Mouse (Mus musculus) intestine, embryonic 16.5 days (tissue): ENCODE measurements around the gene Cenpn. TPM values are rescaled to one million over a fixed set of nuclear protein-coding genes. Genes with fewer than 3 reads are reported as not detected.

ENCODE experiments used
- ATAC-seq: fragments of 200-750 bp; cut with Nextera tagmentation; 2 replicates; pipeline ENCODE4 v1.8.0; 2017; ENCODE audit warnings: moderate TSS enrichment, moderate library complexity
- H3K27ac ChIP-seq: fragments of 300-500 bp; sonication (generic); 2 replicates; pipeline ENCODE4 v1.5.1; 2014; ENCODE audit warnings: mild to moderate bottlenecking, low read length
- H3K27me3 ChIP-seq: fragments of 300-500 bp; sonication (generic); replicated peaks from 2 replicates; pipeline ENCODE4 v1.6.1; 2014; ENCODE audit warnings: low read length, control low read depth, mixed read lengths; ENCODE audit not compliant: control insufficient read depth, insufficient read depth
- H3K36me3 ChIP-seq: fragments of 300-500 bp; sonication (generic); 2 replicates; pipeline ENCODE4 v1.6.1; 2014; ENCODE audit warnings: low read length, control low read depth; ENCODE audit not compliant: control insufficient read depth, insufficient read depth
- H3K4me1 ChIP-seq: fragments of 300-500 bp; sonication (generic); 2 replicates; pipeline ENCODE4 v1.6.1; 2014; ENCODE audit warnings: low read length, control low read depth, mixed read lengths; ENCODE audit not compliant: control insufficient read depth, insufficient read depth
- H3K4me2 ChIP-seq: fragments of 300-500 bp; sonication (generic); 2 replicates; pipeline ENCODE4 v1.6.1; 2014; ENCODE audit warnings: low read depth, low read length, control low read depth
- H3K4me3 ChIP-seq: fragments of 300-500 bp; sonication (generic); 2 replicates; pipeline ENCODE4 v1.5.1; 2014; ENCODE audit warnings: mild to moderate bottlenecking, low read length
- H3K9ac ChIP-seq: fragments of 300-500 bp; sonication (generic); 2 replicates; pipeline ENCODE4 v1.6.1; 2014; ENCODE audit warnings: low read depth, low read length
- H3K9me3 ChIP-seq: fragments of 300-500 bp; sonication (generic); 2 replicates; pipeline ENCODE4 v1.6.1; 2016; ENCODE audit warnings: low read length, control low read depth; ENCODE audit not compliant: control insufficient read depth
- WGBS: fragments of 180-500 bp; shearing (Covaris S2); extraction: QIAGEN DNeasy Blood & Tissue Kit; methylation state at CpG from one replicate; pipeline ENCODE4 v1.1.7; 2014; 5-methylcytosine and 5-hydroxymethylcytosine counted together
- polyA plus RNA-seq: library from polyadenylated mRNA; unstranded; fragments of >200 nt; fragmentation: Nextera tagmentation; extraction: Ambion mirVana; gene quantifications from 2 replicates; pipeline ENCODE4 v1.2.1, GENCODE M21; 2015

The Cenpn gene
- polyA plus RNA-seq, 1 experiment from 2014 or later: 26.9 TPM

DNA sequence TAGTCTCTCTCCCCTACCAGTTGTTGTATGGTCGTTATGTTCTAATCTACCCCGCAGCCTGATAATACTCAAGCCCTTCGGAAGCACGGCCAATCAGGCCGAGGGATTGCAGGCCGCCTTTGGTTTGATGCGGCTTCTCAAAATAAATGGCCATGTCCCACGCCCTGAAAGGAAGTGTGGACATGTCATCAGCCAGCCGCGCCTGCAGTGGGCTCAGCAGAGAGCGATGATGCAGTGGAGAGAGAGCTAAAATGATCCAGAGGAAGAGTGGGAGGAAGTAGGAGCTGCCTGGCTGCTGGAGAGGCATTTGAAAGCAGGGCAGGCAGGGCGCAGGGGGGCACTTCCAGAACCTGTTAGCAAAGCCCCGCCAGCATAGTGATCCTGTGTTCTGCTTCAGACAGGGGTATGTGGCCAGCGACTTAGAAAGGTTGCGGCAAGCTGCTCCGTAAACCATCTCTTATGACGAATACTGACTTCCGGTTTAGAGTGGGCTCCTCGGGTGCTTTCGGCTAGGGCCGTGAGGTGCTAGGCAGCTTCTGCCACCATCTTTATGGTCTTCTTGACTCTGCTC is 24.8 kb downstream of the Cenpn start:
- Histone ChIP-seq H3K4me1 (peaks cover 14% of the 10 kb centered on the region), H3K4me2 (no peak overlapping the region), H3K27me3 (no peaks in the 10 kb centered on the region), H3K4me3 (no peak overlapping the region), H3K36me3 (no peaks in the 10 kb centered on the region), H3K9me3 (no peaks in the 10 kb centered on the region), H3K9ac (no peak overlapping the region), H3K27ac (no peak overlapping the region)
- ATAC-seq: no peak
- 72% methylated on average over 21 of the region's 21 CpGs for WGBS

DNA sequence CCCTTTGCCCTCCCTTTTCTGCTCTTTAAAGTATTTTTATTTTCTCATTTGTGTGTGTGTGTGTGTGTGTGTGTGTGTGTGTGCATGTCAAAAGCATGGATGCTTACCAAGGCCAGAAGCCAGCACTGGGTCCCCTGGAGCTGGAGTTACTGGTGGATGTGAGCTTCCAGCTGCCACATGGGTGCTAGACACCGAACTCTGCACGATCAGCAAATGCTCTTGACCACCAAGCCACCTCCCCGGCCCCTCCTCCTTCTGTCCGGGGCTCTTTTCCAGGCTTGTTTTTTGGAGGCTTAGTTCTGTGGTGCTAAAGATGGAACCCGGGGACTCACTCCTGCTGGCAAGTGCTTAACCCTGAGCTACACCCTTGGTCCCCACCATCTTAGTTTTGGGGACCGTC is 25.3 kb downstream of the Cenpn start:
- H3K27me3 ChIP-seq: no peaks in the 10 kb centered on the region
- no peaks in the 10 kb centered on the region for H3K9me3 ChIP-seq
- no peaks in the 10 kb centered on the region for H3K36me3 ChIP-seq
- no peak overlapping the region for H3K27ac ChIP-seq
- no peak overlapping the region for H3K4me2 ChIP-seq
- WGBS: 85% methylated on average over 6 of the region's 6 CpGs
- ATAC-seq: no peak
- peaks cover 16% of the 10 kb centered on the region for H3K4me1 ChIP-seq
- no peak overlapping the region for H3K4me3 ChIP-seq
- no peak overlapping the region for H3K9ac ChIP-seq

- no peaks in the 10 kb centered on the region for H3K27me3 ChIP-seq
- no peak overlapping the region for H3K27ac ChIP-seq
- no peaks in the 10 kb centered on the region for H3K36me3 ChIP-seq
- H3K9ac ChIP-seq: no peak overlapping the region
- H3K4me1 ChIP-seq: peaks cover 16% of the 10 kb centered on the region
- 73% methylated on average over 7 of the region's 7 CpGs for WGBS
- H3K4me2 ChIP-seq: no peak overlapping the region
- ATAC-seq: 0 out of 2 replicates have a peak, but pooled peaks have one; percentile 14
- H3K4me3 ChIP-seq: no peak overlapping the region
- no peaks in the 10 kb centered on the region for H3K9me3 ChIP-seq
Observed at GRCm38 (mm10) chr8:116947589-116947988, 26.1 kb downstream of the Cenpn start.

DNA sequence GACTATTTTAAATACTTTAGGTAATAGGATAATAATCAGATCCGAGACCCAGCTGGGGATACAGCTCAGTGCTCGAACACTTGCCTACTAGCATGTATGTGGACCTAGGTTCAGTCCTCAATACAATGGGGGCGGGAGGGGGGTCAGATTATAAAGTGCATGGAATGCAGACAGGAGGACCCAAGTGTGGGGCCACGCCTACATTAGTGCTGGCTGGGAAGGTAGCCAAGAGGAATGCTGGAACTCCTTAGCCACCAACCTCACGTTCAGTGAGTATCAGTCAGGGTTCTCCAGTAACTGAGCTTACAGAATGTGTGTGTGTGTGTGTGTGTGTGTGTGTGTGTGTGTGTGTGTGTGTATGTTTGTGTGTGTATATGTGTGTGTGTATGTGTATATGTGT is 29.8 kb downstream of the Cenpn start:
- H3K4me2 ChIP-seq: no peak overlapping the region
- no peak overlapping the region for H3K4me3 ChIP-seq
- H3K9me3 ChIP-seq: no peaks in the 10 kb centered on the region
- ATAC-seq: peak; percentile 79
- H3K9ac ChIP-seq: no peak overlapping the region
- no peaks in the 10 kb centered on the region for H3K27me3 ChIP-seq
- peaks cover 10% of the 10 kb centered on the region for H3K4me1 ChIP-seq
- no peak overlapping the region for H3K27ac ChIP-seq
- H3K36me3 ChIP-seq: peaks cover 11% of the 10 kb centered on the region
- 54% methylated on average over 5 of the region's 5 CpGs for WGBS

GRCm38 (mm10) chr8:116951778-116952177 is 30.2 kb downstream of the Cenpn start:
- Histone ChIP-seq H3K4me2 (no peak overlapping the region), H3K9ac (no peak overlapping the region), H3K4me3 (no peak overlapping the region), H3K27ac (no peak overlapping the region), H3K27me3 (no peaks in the 10 kb centered on the region), H3K36me3 (peaks cover 11% of the 10 kb centered on the region), H3K9me3 (no peaks in the 10 kb centered on the region), H3K4me1 (peaks cover 10% of the 10 kb centered on the region)
- peak; percentile 21; the same call in 1 of the 2 replicates for ATAC-seq
- WGBS: 91% methylated on average over 2 of the region's 2 CpGs

DNA sequence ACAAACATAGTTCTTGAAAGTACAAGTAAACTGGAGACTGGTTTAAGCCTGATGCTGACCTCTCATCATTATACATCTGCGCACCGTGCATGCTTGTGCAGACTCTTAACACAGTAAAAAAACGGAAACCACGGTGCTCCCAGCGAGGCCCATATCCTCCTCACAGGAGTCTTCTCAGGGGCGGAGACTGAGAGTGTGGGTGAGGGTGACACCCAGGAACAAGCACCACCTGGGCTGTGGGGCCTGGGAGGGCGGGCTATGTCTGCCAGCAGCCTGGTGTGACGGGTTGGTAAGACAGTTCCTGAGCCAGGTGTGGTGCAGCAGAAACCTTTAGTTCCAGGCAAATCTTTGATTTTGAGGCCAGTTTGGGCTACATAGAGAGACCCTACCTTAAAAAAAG is 30.9 kb downstream of the Cenpn start:
- Histone ChIP-seq H3K36me3 (peaks cover 17% of the 10 kb centered on the region), H3K4me3 (no peak overlapping the region), H3K27ac (no peak overlapping the region), H3K27me3 (no peaks in the 10 kb centered on the region), H3K9me3 (no peaks in the 10 kb centered on the region), H3K9ac (no peak overlapping the region), H3K4me1 (peaks cover 10% of the 10 kb centered on the region), H3K4me2 (no peak overlapping the region)
- ATAC-seq: no peak
- WGBS: 86% methylated on average over 8 of the region's 8 CpGs

DNA sequence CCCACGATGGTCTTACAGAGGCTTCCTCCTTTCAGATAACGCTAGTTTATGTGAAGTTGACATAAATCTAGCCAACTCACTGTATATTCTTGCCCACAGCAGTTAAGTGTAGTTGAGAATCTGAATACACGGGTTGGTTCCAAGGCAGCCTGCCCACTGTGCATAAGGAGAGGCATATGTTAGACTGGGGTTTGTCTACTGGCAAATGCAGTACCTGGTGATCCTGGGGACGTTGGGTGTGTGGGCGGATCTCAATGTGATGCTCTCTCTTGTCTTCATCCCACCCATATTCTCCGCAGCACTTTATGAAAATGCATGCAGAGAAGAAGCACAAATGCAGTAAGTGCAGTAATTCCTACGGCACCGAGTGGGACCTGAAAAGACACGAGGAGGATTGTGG is 32.9 kb downstream of the Cenpn start:
- Histone ChIP-seq H3K9ac (no peak overlapping the region), H3K9me3 (no peaks in the 10 kb centered on the region), H3K27ac (no peak overlapping the region), H3K4me3 (no peak overlapping the region), H3K36me3 (peaks cover 22% of the 10 kb centered on the region), H3K4me1 (peaks cover 6% of the 10 kb centered on the region; the same call in 1 of the 2 replicates), H3K4me2 (no peak overlapping the region), H3K27me3 (no peaks in the 10 kb centered on the region)
- ATAC-seq: no peak
- 93% methylated on average over 9 of the region's 9 CpGs for WGBS

GRCm38 (mm10) chr8:116969531-116969930 is 48.0 kb downstream of the Cenpn start:
- Histone ChIP-seq H3K27me3 (no peaks in the 10 kb centered on the region), H3K4me3 (no peak overlapping the region), H3K9me3 (no peaks in the 10 kb centered on the region), H3K4me1 (no peaks in the 10 kb centered on the region), H3K27ac (no peak overlapping the region), H3K4me2 (no peak overlapping the region), H3K36me3 (no peaks in the 10 kb centered on the region), H3K9ac (no peak overlapping the region)
- no peak for ATAC-seq
- WGBS: 85% methylated on average over 6 of the region's 6 CpGs

GRCm38 (mm10) chr8:116975066-116975465 is 53.5 kb downstream of the Cenpn start:
- H3K4me3 ChIP-seq: no peak overlapping the region
- no peak for ATAC-seq
- no peak overlapping the region for H3K27ac ChIP-seq
- no peaks in the 10 kb centered on the region for H3K36me3 ChIP-seq
- no peaks in the 10 kb centered on the region for H3K27me3 ChIP-seq
- H3K4me1 ChIP-seq: peaks cover 14% of the 10 kb centered on the region
- H3K9me3 ChIP-seq: no peaks in the 10 kb centered on the region
- H3K9ac ChIP-seq: 0 out of 2 replicates have a peak overlapping the region, but pooled peaks have one; percentile 27
- 42% methylated on average over 5 of the region's 5 CpGs for WGBS
- 0 out of 2 replicates have a peak overlapping the region, but pooled peaks have one; percentile 0 for H3K4me2 ChIP-seq

DNA sequence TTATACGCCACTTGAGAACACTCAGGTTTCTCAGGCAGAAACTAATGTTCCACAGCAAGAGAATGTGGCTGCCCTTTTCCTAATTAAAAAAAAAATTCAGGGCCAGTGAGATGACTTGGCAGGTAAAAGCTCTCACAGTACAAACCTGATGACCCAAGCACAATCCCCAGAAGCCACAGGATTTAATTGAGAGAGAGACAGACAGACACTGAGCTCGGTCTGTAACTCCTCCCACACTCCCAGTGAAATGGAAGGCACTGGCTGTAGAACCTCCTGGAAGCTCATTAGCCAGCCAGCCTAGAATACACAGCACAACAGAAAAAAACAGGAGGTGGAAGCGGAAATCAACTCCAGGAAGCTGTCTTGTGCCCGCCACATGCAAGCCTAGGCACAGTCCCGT is 54.1 kb downstream of the Cenpn start:
- 50% methylated on average over 5 of the region's 5 CpGs for WGBS
- no peak overlapping the region for H3K9ac ChIP-seq
- peak overlapping the region; percentile 0; the same call in 1 of the 2 replicates for H3K4me2 ChIP-seq
- H3K9me3 ChIP-seq: no peaks in the 10 kb centered on the region
- no peaks in the 10 kb centered on the region for H3K27me3 ChIP-seq
- H3K4me3 ChIP-seq: no peak overlapping the region
- H3K4me1 ChIP-seq: peaks cover 15% of the 10 kb centered on the region
- H3K27ac ChIP-seq: peak overlapping the region; percentile 27; the same call in 1 of the 2 replicates
- H3K36me3 ChIP-seq: no peaks in the 10 kb centered on the region
- no peak for ATAC-seq
